Mouse (Mus musculus): ENCODE measurements around the gene Alkbh2. TPM values are rescaled to one million over a fixed set of nuclear protein-coding genes. Genes with fewer than 3 reads are reported as not detected.

Alkbh2 gene
- polyA plus RNA-seq, 1 experiment from 2014 or later = 4.5 TPM

- WGBS (ENCODE audit: insufficient replicate concordance) = 86% methylated on average over 6 of the region's 6 CpGs
- H3K4me3 ChIP-seq (ENCODE audit: low read depth, low read length) = no peak overlapping the region
- H3K9me3 ChIP-seq (ENCODE audit: low read length) = no peaks in the 10 kb centered on the region; the same call in 1 of the 2 replicates
- ATAC-seq = no peak
- H3K4me2 ChIP-seq (ENCODE audit: low read depth, low read length) = no peak overlapping the region
- H3K27me3 ChIP-seq (ENCODE audit: insufficient read depth, low read length) = no peaks in the 10 kb centered on the region
- no peaks in the 10 kb centered on the region for H3K4me1 ChIP-seq (ENCODE audit: insufficient read depth)
- H3K36me3 ChIP-seq (replicated peaks; ENCODE audit: insufficient read depth, low read length) = peaks cover 27% of the 10 kb centered on the region
- DNase-seq = no peak
- no peak overlapping the region for H3K9ac ChIP-seq (replicated peaks)
- no peak overlapping the region for H3K27ac ChIP-seq (ENCODE audit: low read depth)
- TF ChIP-seq EP300 (IDR thresholded peaks at IDR 0.05; ENCODE audit: low read depth) (no peak), CTCF (IDR thresholded peaks at IDR 0.05; ENCODE audit: low read depth) (peak; percentile 44)
Measured at GRCm38 (mm10) chr5:114113334-114113733, 14.7 kb downstream of the Alkbh2 start.

GRCm38 (mm10) chr5:114106391-114106935 lies 21.6 kb downstream of the Alkbh2 start:
- no peak overlapping the region for H3K9ac ChIP-seq (replicated peaks)
- no peak for ATAC-seq
- TF ChIP-seq EP300 (IDR thresholded peaks at IDR 0.05; ENCODE audit: low read depth) (no peak), CTCF (IDR thresholded peaks at IDR 0.05; ENCODE audit: low read depth) (no peak)
- no peak overlapping the region for H3K4me2 ChIP-seq (ENCODE audit: low read depth, low read length)
- H3K9me3 ChIP-seq (ENCODE audit: low read length) = no peaks in the 10 kb centered on the region; the same call in 1 of the 2 replicates
- WGBS (ENCODE audit: insufficient replicate concordance) = 84% methylated on average over 16 of the region's 16 CpGs
- no peak overlapping the region for H3K27ac ChIP-seq (ENCODE audit: low read depth)
- H3K4me3 ChIP-seq (ENCODE audit: low read depth, low read length) = no peak overlapping the region
- DNase-seq = no peak
- H3K4me1 ChIP-seq (ENCODE audit: insufficient read depth) = no peaks in the 10 kb centered on the region
- no peaks in the 10 kb centered on the region for H3K27me3 ChIP-seq (ENCODE audit: insufficient read depth, low read length)
- peaks cover 40% of the 10 kb centered on the region for H3K36me3 ChIP-seq (replicated peaks; ENCODE audit: insufficient read depth, low read length)

GRCm38 (mm10) chr5:114102807-114103206 lies 25.2 kb downstream of the Alkbh2 start:
- WGBS (ENCODE audit: insufficient replicate concordance) = 36% methylated on average over 1 of the region's 1 CpGs
- Histone ChIP-seq H3K9me3 (ENCODE audit: low read length) (no peaks in the 10 kb centered on the region), H3K4me1 (ENCODE audit: insufficient read depth) (peaks cover 9% of the 10 kb centered on the region), H3K4me3 (ENCODE audit: low read depth, low read length) (no peak overlapping the region), H3K27ac (ENCODE audit: low read depth) (no peak overlapping the region), H3K36me3 (replicated peaks; ENCODE audit: insufficient read depth, low read length) (peaks cover 15% of the 10 kb centered on the region), H3K27me3 (ENCODE audit: insufficient read depth, low read length) (no peaks in the 10 kb centered on the region), H3K4me2 (ENCODE audit: low read depth, low read length) (no peak overlapping the region), H3K9ac (replicated peaks) (no peak overlapping the region)
- TF ChIP-seq EP300 (IDR thresholded peaks at IDR 0.05; ENCODE audit: low read depth) (no peak), CTCF (IDR thresholded peaks at IDR 0.05; ENCODE audit: low read depth) (no peak)
- no peak for ATAC-seq
- DNase-seq = no peak

- Histone ChIP-seq H3K27me3 (ENCODE audit: insufficient read depth, low read length) (no peaks in the 10 kb centered on the region), H3K36me3 (replicated peaks; ENCODE audit: insufficient read depth, low read length) (peaks cover 14% of the 10 kb centered on the region; the same call in 1 of the 2 replicates)
- 81% methylated on average over 4 of the region's 4 CpGs for WGBS (ENCODE audit: insufficient replicate concordance)
Measured at GRCm38 (mm10) chr5:114101873-114102272, 26.1 kb downstream of the Alkbh2 start.

GRCm38 (mm10) chr5:114100390-114101099 lies 27.5 kb downstream of the Alkbh2 start:
- Histone ChIP-seq H3K36me3 (replicated peaks; ENCODE audit: insufficient read depth, low read length) (0 out of 2 replicates have a peak, but pooled peaks cover 5% of the 10 kb centered on the region), H3K9ac (replicated peaks) (peak overlapping the region; percentile 91), H3K4me2 (ENCODE audit: low read depth, low read length) (peak overlapping the region; percentile 92), H3K9me3 (ENCODE audit: low read length) (no peaks in the 10 kb centered on the region), H3K27me3 (ENCODE audit: insufficient read depth, low read length) (no peaks in the 10 kb centered on the region), H3K4me1 (ENCODE audit: insufficient read depth) (peaks cover 9% of the 10 kb centered on the region), H3K27ac (ENCODE audit: low read depth) (peak overlapping the region; percentile 57), H3K4me3 (ENCODE audit: low read depth, low read length) (peak overlapping the region; percentile 83)
- ATAC-seq (peak; percentile 78), DNase-seq (no peak)
- TF ChIP-seq EP300 (IDR thresholded peaks at IDR 0.05; ENCODE audit: low read depth) (no peak), CTCF (IDR thresholded peaks at IDR 0.05; ENCODE audit: low read depth) (no peak)
- WGBS (ENCODE audit: insufficient replicate concordance) = 3% methylated on average over 41 of the region's 64 CpGs

More at GRCm38 (mm10) chr5:114101873-114102272, 26.1 kb downstream of the Alkbh2 start:
- peaks cover 9% of the 10 kb centered on the region for H3K4me1 ChIP-seq (ENCODE audit: insufficient read depth)
- no peak for TF ChIP-seq EP300 (IDR thresholded peaks at IDR 0.05; ENCODE audit: low read depth)
- no peak for TF ChIP-seq CTCF (IDR thresholded peaks at IDR 0.05; ENCODE audit: low read depth)
- ATAC-seq = no peak
- H3K9ac ChIP-seq (replicated peaks) = no peak overlapping the region
- H3K9me3 ChIP-seq (ENCODE audit: low read length) = no peaks in the 10 kb centered on the region
- DNase-seq = no peak
- no peak overlapping the region for H3K4me2 ChIP-seq (ENCODE audit: low read depth, low read length)
- no peak overlapping the region for H3K4me3 ChIP-seq (ENCODE audit: low read depth, low read length)
- H3K27ac ChIP-seq (ENCODE audit: low read depth) = no peak overlapping the region

GRCm38 (mm10) chr5:114099709-114100389 lies 28.2 kb downstream of the Alkbh2 start:
- WGBS (ENCODE audit: insufficient replicate concordance) = 8% methylated on average over 37 of the region's 37 CpGs
- Histone ChIP-seq H3K9ac (replicated peaks) (peak overlapping the region; percentile 91), H3K4me3 (ENCODE audit: low read depth, low read length) (peak overlapping the region; percentile 83), H3K4me1 (ENCODE audit: insufficient read depth) (peaks cover 9% of the 10 kb centered on the region), H3K27me3 (ENCODE audit: insufficient read depth, low read length) (no peaks in the 10 kb centered on the region), H3K4me2 (ENCODE audit: low read depth, low read length) (peak overlapping the region; percentile 92), H3K9me3 (ENCODE audit: low read length) (no peaks in the 10 kb centered on the region), H3K36me3 (replicated peaks; ENCODE audit: insufficient read depth, low read length) (no peaks in the 10 kb centered on the region), H3K27ac (ENCODE audit: low read depth) (peak overlapping the region; percentile 57)
- no peak for TF ChIP-seq CTCF (IDR thresholded peaks at IDR 0.05; ENCODE audit: low read depth)
- no peak for TF ChIP-seq EP300 (IDR thresholded peaks at IDR 0.05; ENCODE audit: low read depth)
- DNase-seq (peak; percentile 88), ATAC-seq (peak; percentile 94)
